Mouse (Mus musculus): ENCODE measurements around the gene Ndrg4.

- TF ChIP-seq MYOD1 (IDR thresholded peaks at IDR 0.05; ENCODE audit: control insufficient read depth in 1 of 3, insufficient read length in 2 of 3, low read depth in 2 of 3) (no peak), REST (IDR thresholded peaks at IDR 0.05; ENCODE audit: insufficient read depth, insufficient read length) (no peak), POLR2A (IDR thresholded peaks at IDR 0.05; ENCODE audit: insufficient read length, low read depth) (peak; percentile 62), E2F4 (IDR thresholded peaks at IDR 0.05; ENCODE audit: insufficient read depth) (peak; percentile 99), USF1 (IDR thresholded peaks at IDR 0.05; ENCODE audit: low read depth) (no peak), MYOG (IDR thresholded peaks at IDR 0.05; ENCODE audit: control insufficient read depth in 1 of 3, insufficient read depth in 1 of 3, insufficient read length in 2 of 3, low read depth in 2 of 3) (no peak), TCF12 (IDR thresholded peaks at IDR 0.05; ENCODE audit: insufficient read depth, poor library complexity, severe bottlenecking) (no peak), TCF3 (IDR thresholded peaks at IDR 0.05; ENCODE audit: insufficient read length, low read depth) (no peak)
These were observed 43.3 kb upstream of the Ndrg4 start, which contains the start of gene Gins3 for GRCm38 (mm10) chr8:95633262-95634062.

Measured in myocyte (in vitro differentiated cells).